Mouse (Mus musculus): ENCODE data around the gene Efna5.

Efna5 gene

DNA sequence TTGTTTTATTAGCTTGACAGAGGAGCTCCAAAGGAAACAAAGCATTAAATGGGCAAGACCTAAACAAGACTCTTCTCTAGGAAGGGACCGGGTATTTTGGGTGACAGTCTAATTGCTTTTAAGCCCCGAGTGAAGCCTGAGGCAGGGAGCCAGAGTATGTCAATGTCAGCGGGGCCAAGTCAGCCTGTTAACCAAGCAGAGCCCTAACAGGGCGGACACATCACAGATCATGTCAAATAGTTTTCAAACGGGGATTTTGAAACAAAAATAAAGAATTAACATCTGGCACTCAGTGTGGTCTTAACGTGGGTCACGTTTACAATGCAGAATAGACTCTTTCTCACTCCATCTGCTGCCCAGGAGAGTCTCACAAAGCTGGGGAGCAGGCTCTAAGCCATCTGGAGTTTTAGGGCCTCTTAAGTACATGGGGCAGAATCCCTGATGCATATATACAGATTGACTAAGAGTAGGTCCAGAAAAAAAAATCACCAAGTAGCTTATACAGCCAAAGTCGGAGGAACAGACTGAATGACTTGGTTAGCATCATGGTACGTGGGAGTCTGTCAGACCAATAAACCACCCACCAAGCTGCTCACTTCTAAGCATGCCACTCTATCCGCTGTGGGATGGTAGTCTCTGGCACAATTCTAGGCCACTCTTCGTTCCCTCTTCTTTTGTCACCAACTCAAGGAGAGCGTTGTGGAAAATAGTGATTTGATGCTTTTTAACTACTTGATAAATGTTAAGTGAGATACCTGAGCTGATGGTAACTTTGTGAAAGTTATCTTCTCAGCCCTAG lies 223.1 kb downstream of the Efna5 start:
- no peak for DNase-seq (ENCODE audit: low read depth, low spot score)

DNA sequence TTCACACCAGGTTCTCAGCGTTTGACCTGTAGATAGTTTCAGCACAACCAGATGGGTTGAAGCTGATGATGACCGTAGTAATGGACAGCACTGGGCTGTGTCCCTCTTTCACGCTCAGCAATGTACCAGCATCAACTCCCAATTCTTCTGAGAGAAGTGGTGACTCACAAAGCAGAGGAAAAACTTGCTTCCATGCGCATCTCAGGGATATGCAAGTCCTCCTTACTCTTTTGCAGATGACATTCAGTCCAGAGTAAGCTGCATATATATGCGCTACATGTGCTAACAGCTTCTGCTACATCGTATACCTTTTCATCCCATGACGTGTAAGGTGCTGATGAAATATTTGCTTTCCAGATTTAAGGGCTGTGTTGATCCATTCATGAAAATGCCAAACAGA lies 224.1 kb downstream of the Efna5 start:
- DNase-seq (ENCODE audit: low read depth, low spot score): no peak

DNA sequence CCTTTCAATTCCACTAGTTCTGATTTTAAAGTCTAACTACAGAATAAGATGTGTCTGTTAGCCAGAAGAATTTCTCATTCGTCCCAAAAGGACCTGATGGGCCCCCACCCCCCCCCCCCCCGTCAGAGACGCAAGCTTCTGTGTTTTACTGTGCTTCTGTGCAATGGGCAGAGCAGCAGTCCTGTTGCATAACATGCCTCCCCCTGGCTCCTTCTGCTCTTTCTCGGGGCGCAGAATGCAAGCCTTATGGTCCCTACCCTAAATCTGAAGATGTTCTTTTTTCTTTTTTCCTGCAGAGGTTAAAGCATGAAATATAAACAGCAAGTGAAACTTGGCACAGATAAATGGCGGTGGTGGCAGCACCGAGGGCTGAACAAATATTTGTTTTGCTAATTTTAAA lies 224.5 kb downstream of the Efna5 start:
- no peak for DNase-seq (ENCODE audit: low read depth, low spot score)

DNA sequence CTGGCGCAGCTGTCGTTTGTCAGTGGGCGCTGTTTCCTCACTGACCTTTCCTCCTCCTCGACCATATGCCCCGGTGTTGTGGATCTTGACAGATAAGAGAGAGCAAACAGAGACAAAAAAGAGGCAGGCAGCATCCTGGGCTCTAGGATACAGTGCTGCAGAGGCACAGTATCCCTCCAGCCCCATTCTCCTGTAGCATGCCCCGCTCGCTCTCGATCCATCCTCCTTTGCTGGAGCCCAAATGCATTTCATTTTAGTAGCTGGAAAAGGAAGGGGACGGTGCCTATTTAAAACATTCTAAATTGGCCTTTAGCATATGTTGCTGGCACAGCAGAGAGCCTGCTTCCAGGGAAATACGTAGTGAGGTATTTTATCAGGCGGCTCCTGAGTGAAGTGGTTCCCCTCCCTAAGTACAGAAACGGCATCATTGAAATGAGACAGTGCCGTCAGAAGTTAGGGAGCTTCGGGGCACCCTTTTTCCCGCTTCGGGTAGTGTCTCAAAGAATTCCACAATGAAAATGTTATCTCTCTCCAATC lies 225.2 kb downstream of the Efna5 start:
- DNase-seq (ENCODE audit: low read depth, low spot score): no peak

DNA sequence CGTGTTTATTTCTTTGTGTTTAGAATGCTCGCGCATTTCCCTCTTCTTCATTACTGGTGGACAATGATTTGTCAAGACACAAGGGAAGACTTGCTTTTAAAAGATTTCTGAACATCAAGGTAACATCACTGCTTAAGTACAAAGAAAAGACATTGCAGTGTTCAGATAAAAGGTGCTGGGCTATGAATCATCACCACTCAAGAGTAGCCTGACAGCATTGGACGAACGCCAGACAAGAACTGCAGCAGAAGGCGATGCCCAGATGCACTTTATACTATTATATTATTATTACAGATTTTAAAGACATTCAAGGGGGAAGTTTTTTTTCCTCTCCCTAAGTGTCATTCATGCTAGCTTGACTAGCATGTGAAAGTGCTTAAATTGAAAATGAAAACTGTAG lies 228.7 kb downstream of the Efna5 start:
- DNase-seq (ENCODE audit: low read depth, low spot score): no peak

DNA sequence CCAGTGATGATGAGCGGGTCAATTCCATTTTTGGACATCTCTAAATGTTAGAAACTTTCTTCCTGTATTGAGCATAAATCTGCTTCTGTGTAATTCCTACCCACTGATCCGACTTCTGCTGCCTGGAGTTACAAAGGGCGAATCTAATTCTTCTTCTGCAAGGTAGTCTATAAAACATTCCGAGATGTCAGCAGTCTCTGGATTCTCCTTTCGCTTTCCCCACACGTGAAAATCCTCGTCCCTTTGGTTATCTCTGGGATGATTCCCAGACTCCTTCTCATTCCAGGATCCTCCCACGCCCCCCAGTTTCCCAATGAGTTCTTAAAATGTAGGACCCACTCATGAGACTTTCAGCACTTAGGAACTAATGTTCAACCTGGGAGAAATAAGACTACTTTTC lies 229.4 kb downstream of the Efna5 start:
- no peak for DNase-seq (ENCODE audit: low read depth, low spot score)

DNA sequence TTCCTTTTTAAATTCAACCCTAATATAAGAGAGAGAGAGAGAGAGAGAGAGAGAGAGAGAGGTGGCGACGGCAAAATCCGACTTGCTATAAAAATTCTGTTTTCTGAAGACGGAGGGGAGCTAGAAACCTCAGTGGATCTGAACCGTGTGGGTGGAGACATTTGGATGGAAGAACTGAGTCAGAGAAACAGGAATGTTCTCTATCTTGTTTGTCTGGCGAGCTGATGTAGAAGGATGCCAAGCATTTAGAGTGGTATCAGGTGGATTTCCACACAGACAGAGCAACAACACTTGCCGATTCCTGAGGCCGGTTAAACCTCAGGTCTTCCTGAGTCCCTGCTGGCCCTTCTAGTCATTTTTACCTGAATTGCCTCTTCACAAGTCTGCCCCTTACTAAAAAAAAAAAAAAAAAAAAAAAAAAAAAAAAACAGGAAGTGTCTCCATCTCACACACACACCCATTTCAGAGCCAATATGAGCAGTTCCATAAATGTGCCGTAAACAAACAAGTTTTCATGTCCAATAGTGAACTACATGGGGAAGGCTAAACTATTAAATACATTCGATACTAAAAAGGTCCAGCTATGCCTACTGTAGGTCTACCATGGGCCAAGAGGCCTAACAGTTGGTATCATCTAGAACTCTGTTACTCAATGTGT lies 231.7 kb downstream of the Efna5 start:
- no peak for DNase-seq (ENCODE audit: low read depth, low spot score)

DNA sequence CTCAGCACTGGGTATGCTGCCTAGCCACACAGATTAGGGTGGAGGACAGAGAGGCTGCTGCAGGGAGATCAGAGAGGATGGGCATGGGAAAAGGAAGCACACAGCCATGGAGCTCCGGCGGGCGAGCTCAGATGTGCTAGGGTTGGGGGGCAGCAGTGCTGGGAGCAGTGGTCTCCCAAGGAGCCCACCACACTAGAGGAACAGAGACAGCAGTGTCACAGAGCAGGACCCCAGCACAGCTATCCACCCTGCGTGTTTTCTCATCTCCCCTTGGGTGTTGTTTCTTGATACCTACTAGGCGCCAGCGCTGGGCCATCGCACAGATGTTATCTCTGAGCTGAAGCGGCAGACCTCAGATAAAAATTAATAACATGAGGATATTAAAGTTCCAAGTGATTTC lies 234.3 kb downstream of the Efna5 start:
- DNase-seq (ENCODE audit: low read depth, low spot score): no peak

DNA sequence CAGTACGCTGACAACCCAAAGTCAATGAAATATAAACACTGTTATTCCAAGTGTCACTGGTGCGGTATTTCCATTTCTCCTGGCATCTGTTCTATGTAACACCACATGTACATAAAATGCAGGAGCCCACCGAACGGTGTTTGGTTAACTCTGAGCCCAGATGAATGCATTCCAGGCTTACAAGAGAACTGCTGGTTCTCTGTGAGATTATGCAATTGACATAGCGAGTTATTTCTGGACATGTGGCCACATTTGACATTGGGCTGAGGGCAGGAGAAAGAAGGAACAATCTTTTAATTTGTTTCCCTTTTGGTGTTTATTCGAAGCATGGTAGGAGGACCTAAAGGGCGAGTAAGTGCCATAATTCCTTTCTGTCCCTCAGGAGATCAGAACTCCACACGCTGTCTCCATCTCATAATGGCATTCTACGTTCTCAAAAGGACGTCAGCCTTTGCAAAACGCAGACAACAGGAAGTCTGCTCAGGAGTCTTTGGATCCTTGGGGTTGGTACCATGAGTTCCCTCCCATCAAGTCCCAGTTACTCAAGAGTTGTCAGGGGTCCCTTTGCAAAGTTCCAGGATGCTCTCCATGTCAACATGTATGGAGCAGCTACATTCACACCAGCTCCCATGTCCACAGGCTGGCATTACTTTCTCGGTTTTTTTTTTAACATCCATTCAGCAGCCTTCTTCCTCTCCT lies 238.5 kb downstream of the Efna5 start:
- DNase-seq (ENCODE audit: low read depth, low spot score): no peak

DNA sequence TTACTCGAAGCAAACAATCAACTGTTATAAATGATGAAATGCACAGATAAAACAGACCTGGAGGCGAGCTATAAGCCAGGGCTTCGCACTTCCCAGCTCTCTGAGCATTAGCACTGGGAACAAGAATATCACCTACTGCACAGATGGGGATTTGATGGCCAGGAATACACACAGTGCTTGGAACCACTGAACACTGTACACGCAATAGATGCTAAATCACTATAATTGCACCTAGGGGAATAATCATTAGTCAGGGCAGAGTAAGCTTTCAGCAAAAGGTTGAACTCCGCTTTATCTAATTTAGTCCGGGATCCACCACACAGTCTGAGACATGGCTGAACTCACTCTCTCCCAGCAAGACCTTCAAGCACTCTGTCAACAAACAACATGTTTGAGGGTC lies 240.5 kb downstream of the Efna5 start:
- DNase-seq (ENCODE audit: low read depth, low spot score): no peak

DNA sequence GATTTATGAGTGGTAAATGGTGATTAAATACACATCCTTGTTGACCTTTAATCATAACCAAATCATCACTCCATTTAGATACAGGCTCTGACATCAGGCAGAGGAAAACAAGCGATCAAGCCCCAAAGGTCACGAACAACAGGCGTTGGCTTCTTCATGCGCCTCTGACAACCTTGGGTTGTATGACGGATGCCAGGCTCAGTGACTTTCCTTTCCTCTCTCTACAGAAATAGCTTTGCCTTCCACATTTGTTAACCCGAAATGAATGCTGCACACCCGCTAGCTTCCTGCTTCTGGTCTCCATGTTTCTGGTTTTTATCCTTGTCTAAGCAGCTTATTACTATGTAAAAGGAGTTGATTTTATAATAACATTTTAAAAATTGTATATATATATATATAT lies 244.2 kb downstream of the Efna5 start:
- DNase-seq (ENCODE audit: low read depth, low spot score): no peak

DNA sequence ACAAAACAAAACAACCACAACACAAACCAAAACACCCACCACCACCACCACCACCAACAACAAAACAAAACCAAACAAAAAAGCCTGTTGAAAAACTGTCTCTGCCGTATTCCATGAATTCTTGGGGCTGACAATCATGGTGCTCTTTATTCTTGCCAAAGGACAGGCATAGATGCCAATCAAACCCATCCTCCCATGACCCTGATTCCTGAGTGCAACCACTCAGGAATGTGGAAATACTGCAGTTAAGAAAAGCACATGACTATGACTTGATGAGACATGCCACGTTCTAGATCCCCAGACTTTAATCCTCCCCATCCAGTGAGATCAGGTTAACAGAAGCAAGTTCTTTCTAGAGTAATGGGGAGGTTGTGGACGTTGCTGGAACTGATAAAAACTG lies 246.2 kb downstream of the Efna5 start:
- DNase-seq (ENCODE audit: low read depth, low spot score): no peak

DNA sequence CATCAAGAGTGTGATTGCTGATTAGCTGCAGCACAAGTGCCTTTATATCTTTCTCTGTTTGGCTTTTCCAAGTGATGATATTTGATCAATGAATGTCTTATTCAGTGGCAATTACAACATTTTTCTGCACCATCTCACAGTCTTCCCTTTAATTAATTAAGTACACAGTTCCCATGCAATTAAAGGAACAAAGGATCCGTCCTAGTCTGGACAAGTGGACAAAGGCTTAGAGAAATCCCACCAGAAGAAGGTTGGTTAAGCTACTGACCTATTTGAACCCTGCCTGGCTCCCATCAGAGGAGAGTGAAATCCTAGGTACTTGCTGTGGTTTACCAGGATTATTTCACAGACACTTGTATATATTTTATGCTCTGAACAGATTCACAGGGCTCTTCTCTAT lies 252.6 kb downstream of the Efna5 start:
- DNase-seq (ENCODE audit: low read depth, low spot score): no peak

DNA sequence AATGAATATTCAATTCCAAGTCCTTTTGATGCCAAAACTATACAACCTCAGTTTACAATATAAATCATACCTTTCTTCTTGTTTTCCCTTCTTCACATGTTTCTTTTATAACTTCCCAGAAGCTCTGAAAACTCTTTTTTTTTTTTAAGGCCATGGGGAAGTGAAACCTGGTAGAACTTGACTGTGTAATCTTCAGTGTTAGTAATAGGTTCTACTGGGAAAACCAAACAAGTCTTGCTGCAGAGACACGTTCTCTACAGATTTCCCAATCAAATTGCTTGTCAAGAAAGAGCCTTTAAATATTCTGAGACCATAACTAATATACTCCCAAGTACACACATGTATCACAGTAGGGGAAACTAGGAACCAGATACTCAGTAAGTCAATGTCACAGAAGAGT lies 253.6 kb downstream of the Efna5 start:
- no peak for DNase-seq (ENCODE audit: low read depth, low spot score)

DNA sequence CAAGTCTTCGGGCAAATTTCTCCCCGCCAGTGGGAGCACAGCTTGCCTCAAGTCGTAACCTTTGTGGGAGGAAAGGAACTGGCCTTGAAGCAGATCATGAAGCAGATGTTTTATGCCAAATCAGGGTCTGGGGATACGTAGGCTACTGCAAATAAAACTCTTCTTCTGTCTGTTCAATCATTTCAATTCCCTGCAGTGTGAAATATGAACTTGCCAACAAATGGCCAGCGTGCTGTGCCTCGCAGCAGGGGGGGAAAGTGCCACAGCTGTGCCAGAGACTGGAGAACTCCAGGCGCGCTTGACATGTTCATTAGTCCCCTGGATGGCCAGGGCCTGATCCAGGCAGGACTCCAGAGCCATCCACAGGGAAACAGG lies 255.5 kb downstream of the Efna5 start:
- no peak for DNase-seq (ENCODE audit: low read depth, low spot score)

DNA sequence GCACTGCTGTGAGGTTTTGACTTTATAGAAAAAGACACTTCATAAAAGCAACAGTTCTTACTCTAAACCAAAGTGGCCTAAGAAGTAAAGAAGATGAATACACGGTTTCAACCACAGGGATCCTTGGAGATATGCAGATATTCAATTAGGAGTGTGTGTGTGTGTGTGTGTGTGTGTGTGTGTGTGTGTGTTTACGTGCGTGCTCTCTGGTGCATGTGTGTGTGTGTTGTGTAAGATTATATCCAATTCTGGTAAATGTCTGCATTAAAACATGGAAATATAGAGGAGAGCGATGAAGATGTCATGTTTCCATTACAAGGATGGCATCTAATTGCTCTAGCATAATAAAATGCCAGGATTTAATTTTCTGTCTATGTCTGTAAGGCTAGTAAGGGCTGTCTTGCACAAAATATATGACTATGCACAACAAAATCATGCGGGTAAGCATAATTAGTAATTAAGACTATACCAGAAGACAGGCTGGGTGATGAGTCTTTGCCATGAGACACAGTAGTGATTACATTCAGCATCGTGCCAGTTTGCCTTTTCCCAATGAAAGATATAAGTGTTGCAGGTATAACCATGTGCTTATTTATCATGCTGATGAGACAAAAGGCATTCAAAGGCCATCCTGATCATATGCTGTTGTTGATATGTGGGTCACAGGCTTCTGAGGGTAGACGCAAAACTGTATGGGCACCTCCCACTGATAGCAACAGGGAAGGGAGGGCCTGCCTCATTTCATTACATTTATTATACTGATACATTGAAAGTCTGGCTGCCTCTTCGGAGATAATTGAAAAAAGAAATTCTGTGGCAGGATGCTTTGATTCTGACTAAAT lies 256.1 kb downstream of the Efna5 start:
- no peak for DNase-seq (ENCODE audit: low read depth, low spot score)

DNA sequence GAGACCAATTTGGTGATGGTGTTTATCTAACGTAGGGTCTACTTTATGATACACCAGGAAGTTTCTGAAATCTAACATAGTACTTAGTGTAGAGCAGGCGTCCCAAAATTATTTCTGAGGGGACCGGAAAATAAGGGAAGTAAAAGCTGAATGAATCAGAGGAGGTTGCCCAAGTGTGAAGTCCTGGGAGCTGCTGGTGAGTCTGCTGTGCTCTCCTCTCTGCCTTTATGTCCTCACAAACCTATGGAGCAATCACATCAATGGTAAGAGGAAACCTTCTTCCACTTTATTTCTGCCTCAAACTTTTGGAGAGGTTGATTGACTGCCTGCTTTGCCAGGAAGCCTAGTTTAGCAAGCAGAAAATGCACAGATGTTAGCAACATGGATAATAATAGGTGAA lies 257.9 kb downstream of the Efna5 start:
- no peak for DNase-seq (ENCODE audit: low read depth, low spot score)

DNA sequence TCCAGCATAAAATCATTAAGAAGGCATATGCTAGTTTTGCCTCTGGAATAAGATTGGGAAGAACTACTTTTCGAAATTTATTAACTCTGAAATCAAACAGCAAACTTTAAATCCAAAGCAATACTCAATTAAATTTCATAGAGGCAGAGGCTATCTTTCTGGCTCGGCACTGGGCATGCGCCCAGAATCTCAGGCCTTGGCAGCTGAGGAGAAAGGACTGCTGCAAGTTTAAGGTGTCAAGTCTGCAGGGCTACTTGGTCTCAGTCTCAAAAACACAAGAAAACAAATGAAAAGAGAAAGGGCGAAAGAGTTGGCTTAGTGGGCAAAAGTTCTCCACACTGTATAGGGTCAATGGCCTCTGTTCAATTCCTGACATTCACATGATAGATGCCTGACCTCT lies 258.6 kb downstream of the Efna5 start:
- DNase-seq (ENCODE audit: low read depth, low spot score): no peak

DNA sequence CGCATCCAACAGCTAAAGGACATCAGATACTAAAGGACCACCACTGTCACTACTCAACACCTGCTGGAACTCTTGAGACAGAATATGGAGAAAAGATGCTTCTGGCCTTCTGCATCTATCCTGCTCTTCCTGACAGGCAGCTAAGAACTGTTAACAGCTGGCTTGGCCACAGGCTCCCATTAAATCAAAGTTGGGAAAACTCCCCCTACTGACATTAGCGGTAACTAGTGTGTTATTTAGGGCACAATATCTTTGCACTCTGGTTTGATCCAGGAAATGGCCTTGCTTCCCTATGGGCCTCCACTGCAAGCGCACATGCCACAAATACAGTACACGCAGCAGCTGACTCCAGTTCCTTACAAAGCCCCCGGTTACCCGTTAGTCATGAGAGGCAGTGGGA lies 266.0 kb downstream of the Efna5 start:
- DNase-seq (ENCODE audit: low read depth, low spot score): no peak

DNA sequence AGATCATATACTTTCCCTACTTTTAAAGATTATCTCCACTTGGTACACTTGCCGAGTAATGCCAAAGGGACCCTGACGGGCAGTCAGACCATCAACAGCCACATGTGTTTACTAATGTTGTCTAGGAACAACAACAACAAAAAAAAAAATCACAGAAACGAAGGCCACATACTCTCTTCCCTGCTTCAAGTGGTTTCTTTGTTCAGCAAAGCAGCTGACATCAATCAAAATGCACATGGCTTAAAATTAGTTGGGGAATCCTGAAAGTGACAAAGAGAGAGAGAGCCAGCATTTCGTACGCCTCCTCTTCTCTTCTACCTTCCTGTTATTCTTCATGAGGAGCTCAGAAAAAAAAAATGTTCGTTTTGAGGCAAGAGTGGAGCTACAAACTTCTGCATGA lies 266.4 kb downstream of the Efna5 start:
- no peak for DNase-seq (ENCODE audit: low read depth, low spot score)

DNA sequence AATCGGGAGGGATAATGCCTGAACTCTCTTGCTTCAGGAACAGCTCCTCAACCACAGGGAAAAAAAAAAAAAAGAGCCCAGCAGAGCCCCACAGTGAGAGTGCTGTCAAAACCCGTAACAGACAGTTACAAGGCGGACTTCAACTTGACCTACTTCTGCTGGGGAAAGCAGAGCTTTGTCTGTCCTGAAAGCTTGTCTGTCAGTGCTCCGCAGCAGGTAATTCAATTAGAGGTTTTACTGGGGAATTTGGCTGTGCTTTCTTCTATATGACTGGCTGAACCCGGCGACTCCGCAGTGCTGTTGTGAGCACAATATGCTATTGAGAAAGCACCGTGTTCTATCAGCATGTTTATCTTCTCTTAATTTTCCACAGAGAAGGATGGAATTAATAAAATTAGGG lies 266.9 kb downstream of the Efna5 start:
- DNase-seq (ENCODE audit: low read depth, low spot score): no peak

DNA sequence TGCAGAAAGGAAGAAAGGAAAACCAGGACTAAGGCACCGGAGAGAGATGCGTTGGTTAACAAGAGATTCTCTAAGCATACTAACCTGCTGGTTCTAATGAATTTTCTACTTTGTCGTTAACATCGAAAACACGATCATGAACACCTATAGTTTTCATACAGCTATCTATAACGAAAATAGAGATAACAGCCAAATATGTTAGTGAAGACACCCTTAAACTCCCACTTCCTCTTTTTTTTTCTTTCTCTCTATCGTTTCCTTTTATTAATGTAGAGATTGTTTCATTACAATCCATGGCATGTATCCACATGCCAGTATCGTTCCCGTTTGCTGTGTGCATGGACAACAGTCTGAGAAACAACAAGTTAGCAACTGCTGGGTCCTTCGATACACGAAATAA lies 267.9 kb downstream of the Efna5 start:
- no peak for DNase-seq (ENCODE audit: low read depth, low spot score)

Data from CD4-positive, CD25-positive, alpha-beta regulatory T cell, adult 2 months (primary cell).